Mouse (Mus musculus) megakaryocyte, embryonic 14.5 days (primary cell): Measurements from ENCODE around the gene Gm20422. TPM values are rescaled to one million over a fixed set of nuclear protein-coding genes. Genes with fewer than 3 reads are reported as not detected.

Source experiments
- H3K27me3 ChIP-seq: replicated peaks from 2 replicates; pipeline ENCODE3; 2012; ENCODE audit warnings: inconsistent platforms
- H3K36me3 ChIP-seq: replicated peaks from 2 replicates; pipeline ENCODE3; 2012; ENCODE audit warnings: low read length, inconsistent platforms, mixed read lengths
- H3K4me1 ChIP-seq: 2 replicates; pipeline ENCODE4 v1.6.1; 2012; ENCODE audit warnings: inconsistent platforms
- H3K4me3 ChIP-seq: replicated peaks from 2 replicates; pipeline ENCODE3; 2012; ENCODE audit warnings: moderate library complexity, mild to moderate bottlenecking, inconsistent platforms
- H3K9me3 ChIP-seq: 2 replicates; pipeline ENCODE4 v1.6.1; 2012; ENCODE audit warnings: inconsistent platforms
- FLI1 ChIP-seq: IDR thresholded peaks from 2 replicates; pipeline ENCODE4 v1.6.1; 2012; ENCODE audit warnings: low read length, inconsistent platforms, mixed read lengths
- GATA1 ChIP-seq: IDR thresholded peaks from 3 replicates; pipeline ENCODE4 v1.6.1; 2012; ENCODE audit warnings: mixed read lengths, low read length, inconsistent platforms, borderline replicate concordance
- polyA plus RNA-seq: library from polyadenylated mRNA; stranded (reverse); fragments of >175 nt; gene quantifications from 2 replicates; pipeline ENCODE4 v1.2.3, GENCODE M21; 2012; ENCODE audit warnings: low replicate concordance; ENCODE audit not compliant: insufficient read depth

The Gm20422 gene
- polyA plus RNA-seq: not detected in 2 replicates

DNA sequence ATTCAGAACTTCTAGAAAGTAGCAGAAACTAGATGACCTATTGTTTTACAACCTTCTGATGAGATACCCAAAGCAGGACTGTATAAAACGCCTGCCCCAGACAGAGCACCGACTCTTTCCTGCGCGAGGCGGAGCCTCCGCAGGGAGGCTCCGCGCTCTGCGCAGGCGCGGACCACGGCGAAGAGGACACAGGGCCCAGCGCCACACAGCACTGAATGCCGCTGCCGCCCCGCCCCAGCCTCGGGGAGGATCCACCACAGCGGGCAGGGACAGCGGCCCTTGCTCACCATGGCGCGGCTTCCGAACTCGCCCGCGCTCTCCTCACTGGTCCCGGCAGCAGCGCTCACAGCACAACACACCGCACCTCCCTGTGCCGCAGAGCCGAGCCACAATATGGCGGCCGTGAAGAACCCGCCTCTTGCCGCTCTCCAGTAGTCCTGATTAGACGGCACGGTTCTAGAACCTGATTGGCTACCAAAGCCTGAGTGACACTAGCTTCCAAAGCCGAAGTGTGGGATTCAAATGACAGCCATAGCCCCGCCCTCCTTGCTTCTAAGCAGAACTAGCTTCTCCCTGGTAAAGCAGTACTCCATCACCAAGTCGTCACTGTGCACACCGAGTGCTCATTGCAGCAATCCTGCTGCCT, at the start of gene Gm20422:
Gene Gm20422 (minus strand): TSS at position 384 of the 646 bp plus-strand sequence.
- Histone ChIP-seq H3K36me3 (peaks cover 31% of the 10 kb centered on the region), H3K27me3 (no peaks in the 10 kb centered on the region), H3K9me3 (no peaks in the 10 kb centered on the region), H3K4me1 (peaks cover 55% of the 10 kb centered on the region), H3K4me3 (peak within 1 kb of the TSS; percentile 98)
- TF ChIP-seq FLI1: no peak
- TF ChIP-seq GATA1: no peak

DNA sequence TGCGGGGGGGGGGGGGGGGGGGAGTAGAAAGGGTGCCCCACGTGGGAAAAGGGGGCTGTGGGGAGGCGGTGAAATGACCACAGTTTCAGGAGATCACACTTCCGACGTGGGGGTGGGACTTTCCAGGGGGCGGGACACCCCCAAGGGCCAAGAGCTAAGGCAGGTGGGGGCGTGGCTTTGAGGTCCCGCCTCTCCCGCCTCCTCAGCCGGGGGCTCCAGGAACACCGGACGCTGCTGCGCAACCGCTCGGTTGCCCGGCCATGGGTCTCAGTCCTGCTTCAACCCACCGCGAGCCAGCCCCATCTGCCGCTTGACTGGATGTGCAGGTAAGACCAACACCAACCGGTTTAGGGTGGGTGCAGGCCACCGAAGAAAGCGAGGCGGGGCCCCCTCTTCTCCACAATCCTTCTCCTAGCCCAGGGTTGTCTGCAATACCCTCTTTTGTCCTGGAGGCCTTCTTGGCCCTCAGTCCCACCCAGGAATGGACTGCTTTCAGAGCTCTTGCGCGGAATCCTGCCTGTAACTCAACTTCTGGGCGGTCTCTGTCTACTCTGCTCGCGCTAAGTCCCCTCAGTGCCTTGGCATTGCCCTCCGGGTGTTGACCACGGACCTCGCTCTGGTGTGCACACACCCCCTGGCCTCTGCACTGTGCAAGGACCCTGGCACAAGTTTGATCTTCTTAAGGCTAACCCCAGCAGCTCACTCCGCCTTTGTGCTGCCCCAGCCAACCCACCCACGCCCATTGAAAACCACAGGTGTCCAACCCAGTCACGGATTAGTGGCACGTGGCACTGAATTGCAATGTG, 47.9 kb upstream of the Gm20422 start, which contains the start of gene Lpar2:
Gene Lpar2 (plus strand): TSS at position 44 of the 806 bp plus-strand sequence.
- H3K36me3 ChIP-seq: peaks cover 30% of the 10 kb centered on the region
- peak within 1 kb of the TSS; percentile 89 for H3K4me3 ChIP-seq
- no peaks in the 10 kb centered on the region for H3K9me3 ChIP-seq
- no peak for TF ChIP-seq GATA1
- TF ChIP-seq FLI1: no peak
- H3K27me3 ChIP-seq: peaks cover 47% of the 10 kb centered on the region
- peaks cover 25% of the 10 kb centered on the region for H3K4me1 ChIP-seq

DNA sequence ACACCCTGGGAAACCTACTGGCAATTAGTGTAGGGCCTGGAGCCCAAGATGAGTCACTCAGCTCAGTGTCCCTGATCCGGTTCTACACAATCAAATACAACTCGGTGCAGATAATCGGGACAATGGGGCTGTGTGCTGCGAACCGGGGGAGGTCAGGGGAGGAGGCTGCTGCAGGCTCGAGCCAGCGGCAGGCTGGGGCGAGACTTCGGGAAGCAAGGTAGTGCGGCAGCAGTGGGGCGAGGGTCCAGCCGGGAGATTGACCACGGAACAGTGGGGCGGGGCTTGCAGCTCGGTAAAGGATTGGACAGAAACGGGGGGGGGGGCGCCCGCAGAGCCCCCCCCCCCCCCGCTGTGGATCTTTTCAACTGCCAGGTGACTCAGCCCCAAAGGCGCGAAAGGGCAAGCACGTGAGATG, 47.3 kb upstream of the Gm20422 start:
- TF ChIP-seq GATA1: no peak
- Histone ChIP-seq H3K4me1 (peaks cover 25% of the 10 kb centered on the region), H3K9me3 (no peaks in the 10 kb centered on the region), H3K27me3 (peaks cover 44% of the 10 kb centered on the region), H3K4me3 (peak overlapping the region; percentile 89), H3K36me3 (peaks cover 36% of the 10 kb centered on the region)

DNA sequence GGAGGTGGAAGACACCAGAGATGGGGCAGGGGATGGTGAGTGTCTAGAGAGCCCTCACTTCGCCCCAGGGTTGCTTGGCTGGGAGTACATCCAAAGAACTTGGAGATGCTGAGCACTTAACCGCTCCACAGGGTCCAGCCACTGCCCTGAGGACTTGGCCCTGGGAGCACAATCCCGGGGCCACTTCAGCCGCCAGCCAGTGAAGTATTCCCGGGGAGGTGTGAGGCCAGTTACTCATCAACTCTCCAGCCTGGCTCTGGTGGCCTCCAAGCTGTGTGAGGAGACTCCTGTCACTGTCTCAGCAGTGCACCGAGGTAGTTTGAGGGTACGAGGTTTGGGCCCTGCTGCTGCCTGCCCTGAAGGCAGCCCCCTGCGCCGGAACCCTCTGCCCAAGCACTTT, 45.8 kb upstream of the Gm20422 start:
- H3K36me3 ChIP-seq: peaks cover 50% of the 10 kb centered on the region
- no peaks in the 10 kb centered on the region for H3K9me3 ChIP-seq
- TF ChIP-seq FLI1: no peak
- TF ChIP-seq GATA1: no peak
- peaks cover 38% of the 10 kb centered on the region for H3K27me3 ChIP-seq
- H3K4me3 ChIP-seq: no peak overlapping the region
- peaks cover 20% of the 10 kb centered on the region for H3K4me1 ChIP-seq

DNA sequence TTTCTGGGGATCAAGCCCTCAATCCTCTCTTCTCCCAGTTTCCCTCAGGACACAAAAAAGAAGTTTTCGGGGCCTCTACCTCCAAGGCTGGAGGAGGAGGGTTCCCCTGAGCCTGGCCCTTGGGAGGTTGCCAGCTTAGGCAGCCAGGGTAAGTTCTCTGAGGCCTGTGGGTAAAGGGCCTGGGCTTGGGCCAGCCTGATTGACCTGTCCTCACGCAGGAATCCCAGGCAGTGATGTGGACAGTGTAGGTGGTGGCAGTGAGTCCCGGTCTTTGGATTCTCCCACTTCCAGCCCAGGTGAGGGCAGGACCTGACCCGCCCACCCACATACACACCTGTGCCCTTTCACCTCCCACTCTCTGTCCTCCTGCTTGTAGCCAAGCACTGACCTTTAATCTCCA, 40.7 kb upstream of the Gm20422 start:
- H3K4me3 ChIP-seq: no peak overlapping the region
- no peak for TF ChIP-seq FLI1
- H3K4me1 ChIP-seq: no peaks in the 10 kb centered on the region
- H3K36me3 ChIP-seq: peaks cover 85% of the 10 kb centered on the region
- peaks cover 2% of the 10 kb centered on the region for H3K27me3 ChIP-seq
- H3K9me3 ChIP-seq: no peaks in the 10 kb centered on the region

DNA sequence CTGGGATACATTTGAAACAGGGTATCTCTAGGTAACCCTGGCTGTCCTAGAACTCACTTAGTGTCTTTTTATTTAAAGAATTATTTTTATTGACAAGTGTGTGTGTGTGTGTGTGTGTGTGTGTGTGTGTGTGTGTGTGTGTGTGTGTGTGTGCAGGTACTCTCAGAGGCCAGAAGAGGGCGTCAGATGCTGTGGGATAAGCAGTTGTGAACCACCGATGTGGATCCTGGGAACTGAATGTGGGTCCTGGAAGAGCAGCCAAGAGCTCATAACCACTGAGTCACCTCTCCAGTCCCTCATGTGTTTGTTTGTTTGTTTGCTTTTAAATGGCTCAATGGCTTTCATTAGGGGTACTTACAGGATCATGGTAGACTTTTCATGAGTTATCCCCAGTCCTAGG, 40.2 kb upstream of the Gm20422 start:
- Histone ChIP-seq H3K36me3 (peaks cover 85% of the 10 kb centered on the region), H3K4me3 (no peak overlapping the region), H3K9me3 (no peaks in the 10 kb centered on the region), H3K27me3 (no peaks in the 10 kb centered on the region), H3K4me1 (peaks cover 3% of the 10 kb centered on the region)
- TF ChIP-seq FLI1 (no peak), GATA1 (no peak)

DNA sequence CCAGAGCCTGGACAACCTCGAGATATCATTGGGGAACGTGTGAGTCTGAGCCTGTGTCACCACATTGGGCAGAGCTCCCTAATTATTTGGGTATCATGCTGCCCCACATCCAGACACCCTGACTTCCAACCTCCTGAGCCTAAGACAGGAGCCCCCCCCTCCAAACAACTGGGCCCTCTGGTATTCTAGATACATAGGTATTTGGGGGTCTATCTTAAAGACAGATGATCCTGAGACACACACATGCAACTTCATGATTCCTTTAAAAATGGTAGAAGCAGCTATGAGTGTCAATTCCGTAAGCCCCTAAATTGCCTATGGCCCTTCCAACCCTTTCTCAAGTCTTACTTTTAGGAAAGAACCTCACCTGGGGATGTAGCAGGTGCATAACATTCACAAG, 35.1 kb upstream of the Gm20422 start:
- no peaks in the 10 kb centered on the region for H3K9me3 ChIP-seq
- no peak for TF ChIP-seq FLI1
- no peak for TF ChIP-seq GATA1
- H3K4me1 ChIP-seq: peaks cover 49% of the 10 kb centered on the region
- peaks cover 76% of the 10 kb centered on the region for H3K36me3 ChIP-seq
- no peaks in the 10 kb centered on the region for H3K27me3 ChIP-seq
- H3K4me3 ChIP-seq: peak overlapping the region; percentile 39

DNA sequence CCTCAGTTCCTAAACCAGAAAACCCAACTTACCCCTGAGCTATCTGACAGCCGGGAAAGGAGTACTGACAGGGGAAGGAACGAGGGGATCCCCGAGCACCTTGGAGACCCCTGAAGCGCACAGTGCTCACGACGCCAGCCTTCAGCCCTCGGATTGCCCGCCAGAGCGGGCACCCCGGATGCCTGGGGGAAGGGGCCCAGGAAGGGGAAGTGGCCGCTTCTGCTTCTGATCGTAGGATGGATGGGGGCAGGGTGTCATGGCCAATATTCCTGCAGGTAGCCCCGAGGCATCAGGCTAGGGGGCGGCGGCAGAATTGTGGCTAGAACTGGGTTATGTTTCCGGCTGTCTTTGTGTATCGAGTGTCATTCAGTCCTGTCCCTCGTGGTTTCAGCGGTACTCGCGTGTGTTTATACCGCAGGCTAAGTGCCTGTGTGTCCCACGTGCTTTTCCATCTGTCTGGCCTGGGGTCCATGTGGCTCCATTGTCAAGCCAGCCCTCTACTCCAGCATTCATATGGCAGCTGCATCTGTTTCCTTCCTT, 34.2 kb upstream of the Gm20422 start:
- Histone ChIP-seq H3K9me3 (no peaks in the 10 kb centered on the region), H3K27me3 (no peaks in the 10 kb centered on the region), H3K4me1 (peaks cover 49% of the 10 kb centered on the region), H3K4me3 (peak overlapping the region; percentile 93), H3K36me3 (peaks cover 76% of the 10 kb centered on the region)
- no peak for TF ChIP-seq GATA1

DNA sequence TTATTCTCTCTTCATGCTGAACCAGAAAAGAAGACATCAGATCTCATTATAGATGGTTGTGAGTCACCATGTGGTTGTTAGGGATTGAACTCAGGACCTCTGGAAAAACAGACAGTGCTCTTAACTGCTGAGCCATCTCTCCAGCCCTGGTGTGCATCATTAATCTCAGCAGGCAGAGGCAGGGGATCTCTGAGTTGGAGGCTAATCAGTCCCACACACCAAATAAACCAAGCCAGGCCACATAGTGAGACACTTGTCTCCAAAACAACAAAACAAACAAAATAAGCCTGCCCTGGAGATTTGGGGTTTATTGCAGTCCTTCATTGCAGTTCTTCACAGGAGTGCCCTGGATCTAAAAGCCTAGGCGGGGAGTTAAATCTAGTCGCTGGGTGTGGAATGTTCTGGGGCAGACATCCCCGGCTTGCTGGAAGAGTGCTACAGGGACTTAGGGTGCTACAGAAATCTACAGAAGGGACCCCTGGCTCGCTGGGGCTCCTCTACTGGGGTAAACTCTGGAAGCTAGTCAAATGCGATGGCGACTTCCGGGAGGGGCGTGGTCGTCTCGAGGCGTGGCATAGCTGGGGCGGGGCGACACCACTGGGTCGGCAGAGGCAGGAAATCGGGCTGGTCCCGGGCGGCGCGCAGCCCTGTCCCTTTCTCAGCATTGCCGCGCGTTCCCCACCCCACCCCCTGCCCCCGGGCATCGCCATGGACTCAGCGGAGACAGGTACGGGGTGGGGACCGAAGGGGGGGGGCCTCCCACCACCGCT, 33.6 kb upstream of the Gm20422 start, which contains the start of gene Gmip:
Gene Gmip (plus strand): TSS at position 586 of the 770 bp plus-strand sequence.
- H3K9me3 ChIP-seq: no peaks in the 10 kb centered on the region
- no peak for TF ChIP-seq GATA1
- TF ChIP-seq FLI1: no peak
- H3K36me3 ChIP-seq: peaks cover 76% of the 10 kb centered on the region
- H3K4me3 ChIP-seq: peak within 1 kb of the TSS; percentile 93
- no peaks in the 10 kb centered on the region for H3K27me3 ChIP-seq
- H3K4me1 ChIP-seq: peaks cover 53% of the 10 kb centered on the region

DNA sequence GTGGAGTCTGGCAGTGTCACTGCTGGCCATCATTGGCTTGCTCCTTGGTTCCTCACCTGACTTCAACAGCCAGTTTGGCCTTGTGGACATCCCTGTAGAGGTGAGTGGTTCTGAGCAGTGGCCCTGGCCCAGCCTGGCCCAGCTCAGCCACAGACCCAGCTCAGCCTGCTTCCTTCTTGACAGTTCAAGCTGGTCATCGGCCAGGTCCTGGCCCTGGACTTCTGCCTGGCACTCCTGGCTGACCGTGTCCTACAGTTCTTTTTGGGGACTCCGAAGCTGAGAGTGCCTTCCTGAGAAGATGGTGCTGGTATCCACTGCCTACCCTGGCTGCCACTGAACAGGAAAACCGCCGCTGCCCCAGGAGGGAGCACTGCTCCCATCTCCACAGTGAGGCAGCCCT, 32.5 kb upstream of the Gm20422 start:
- peaks cover 82% of the 10 kb centered on the region for H3K36me3 ChIP-seq
- H3K9me3 ChIP-seq: no peaks in the 10 kb centered on the region
- no peaks in the 10 kb centered on the region for H3K27me3 ChIP-seq
- H3K4me1 ChIP-seq: peaks cover 53% of the 10 kb centered on the region
- TF ChIP-seq GATA1 (no peak), FLI1 (no peak)
- no peak overlapping the region for H3K4me3 ChIP-seq
